Mouse (Mus musculus) heart, postnatal 0 days (tissue): ENCODE measurements at regions not wholly inside any gene's neighbourhood (a gene's known extent, or its start where the extent isn't known, plus 50 kb on each side); places are given as distances from the start of the nearest gene placed in this dataset.

ENCODE experiments used
- CTCF ChIP-seq: IDR thresholded peaks from 2 replicates; pipeline ENCODE4 v1.5.1; 2016; ENCODE audit warnings: antibody characterized with exemption, control low read depth, low read depth
- EP300 ChIP-seq: IDR thresholded peaks from 2 replicates; pipeline ENCODE4 v1.6.1; 2016; ENCODE audit warnings: antibody characterized with exemption, low read depth

DNA sequence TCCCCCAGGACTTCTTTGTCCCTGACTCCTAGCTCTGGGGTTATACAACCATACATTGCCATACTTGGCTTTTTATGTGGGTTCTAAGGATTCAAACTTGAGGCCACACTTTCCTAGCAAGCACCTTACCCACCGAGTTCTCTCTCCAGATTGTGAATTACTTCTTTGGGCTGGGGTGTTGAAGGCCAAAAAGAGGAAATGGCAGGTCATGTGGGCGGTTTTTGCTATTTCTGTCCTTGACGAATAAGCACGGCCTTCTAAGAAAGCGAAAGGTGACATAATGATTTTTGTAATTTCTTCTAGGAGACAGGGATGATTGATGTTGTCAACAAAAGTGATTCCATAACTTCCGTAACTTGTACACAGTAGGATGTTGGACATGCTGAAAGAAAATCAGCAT is 176.5 kb downstream of the S1pr1 start:
- TF ChIP-seq CTCF: no peak
- no peak for TF ChIP-seq EP300
